Mouse (Mus musculus): Measurements from ENCODE around the gene Cnnm4.
A peak's percentile ranks its signal among the peaks of the same experiment; 100 is the strongest.
"Not testable (repeated sequence)": the region's sequence is repeated elsewhere in the genome, so short reads cannot be mapped to it uniquely, and the experiment has no call there.

Gene Cnnm4

GRCm38 (mm10) chr1:36513718-36514117, 42.3 kb downstream of the Cnnm4 start:
- DNase-seq (ENCODE audit: low read depth) = no peak

DNA sequence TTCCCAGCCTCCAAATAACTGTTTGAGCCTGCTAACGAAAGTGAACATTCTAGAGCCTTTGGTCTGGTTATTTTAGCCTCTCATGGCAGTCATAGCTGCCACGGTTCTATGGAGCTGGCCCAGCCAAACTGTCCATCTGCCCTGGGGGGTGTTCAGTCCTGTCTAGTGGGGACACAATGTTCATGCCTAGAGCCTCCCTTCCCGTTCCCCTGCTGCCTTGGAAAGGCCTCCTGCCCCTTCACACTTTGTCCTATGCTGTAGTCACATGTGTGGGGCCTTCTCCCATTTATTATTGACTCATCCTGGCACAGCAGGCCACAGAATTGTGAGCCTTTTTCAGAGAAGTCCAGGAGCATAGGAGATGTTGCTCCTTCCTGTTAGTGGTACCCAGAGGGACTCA, 46.8 kb downstream of the Cnnm4 start:
- DNase-seq (ENCODE audit: low read depth) = no peak

DNA sequence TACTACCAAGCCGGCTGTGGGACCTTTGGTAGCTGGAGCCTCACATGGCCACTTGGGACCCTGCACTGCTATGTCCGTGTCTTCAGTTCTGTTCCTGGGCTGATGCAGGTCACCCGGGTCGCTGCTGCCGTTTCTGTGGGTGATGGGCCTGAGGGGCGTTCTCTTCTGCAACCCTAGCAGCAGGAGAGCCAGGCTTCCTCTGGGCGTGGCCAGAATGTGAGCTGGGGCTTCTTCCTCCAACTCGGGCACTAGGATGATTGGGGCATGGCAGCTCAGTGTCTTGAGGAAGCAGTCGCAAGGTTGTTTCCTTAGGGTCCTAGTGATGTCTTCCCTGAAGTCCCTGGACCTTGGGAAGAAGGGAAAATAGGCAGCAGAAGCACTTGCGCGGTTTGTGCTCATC, 48.2 kb downstream of the Cnnm4 start:
- no peak for DNase-seq (ENCODE audit: low read depth)

GRCm38 (mm10) chr1:36522210-36522609, 50.8 kb downstream of the Cnnm4 start:
- no peak for DNase-seq (ENCODE audit: low read depth)

- DNase-seq (ENCODE audit: low read depth) = no peak
These were observed 52.1 kb downstream of the Cnnm4 start for GRCm38 (mm10) chr1:36523332-36524013.

- DNase-seq (ENCODE audit: low read depth) = no peak
These were observed 52.6 kb downstream of the Cnnm4 start for GRCm38 (mm10) chr1:36524058-36524457.

GRCm38 (mm10) chr1:36525774-36526173, 54.4 kb downstream of the Cnnm4 start:
- no peak for DNase-seq (ENCODE audit: low read depth)

- DNase-seq (ENCODE audit: low read depth) = no peak
These were observed 55.5 kb downstream of the Cnnm4 start for GRCm38 (mm10) chr1:36526903-36527302.

- DNase-seq (ENCODE audit: low read depth) = no peak
These were observed 56.9 kb downstream of the Cnnm4 start for GRCm38 (mm10) chr1:36528351-36528750.

GRCm38 (mm10) chr1:36529274-36529673, 57.9 kb downstream of the Cnnm4 start:
- no peak for DNase-seq (ENCODE audit: low read depth)

DNA sequence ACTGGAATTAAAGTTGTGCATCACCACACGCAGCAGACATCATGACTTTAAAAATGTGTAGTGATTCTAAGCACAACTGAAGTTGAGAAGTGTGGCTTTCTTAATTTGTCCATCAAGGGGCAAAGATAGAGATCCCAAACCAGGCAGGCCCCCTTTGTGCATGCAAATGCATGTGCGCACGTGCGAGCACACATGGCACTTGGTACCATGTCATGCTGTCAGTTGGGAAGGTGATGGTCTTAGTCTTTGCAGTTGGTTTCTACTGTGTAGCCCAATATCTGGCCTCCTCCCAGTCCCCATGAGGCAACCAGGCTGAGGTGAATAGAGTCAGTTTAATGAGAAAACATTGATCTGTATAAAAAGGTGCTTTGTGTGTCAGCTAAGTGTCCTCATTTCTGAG, 58.5 kb downstream of the Cnnm4 start:
- no peak for DNase-seq (ENCODE audit: low read depth)

GRCm38 (mm10) chr1:36530485-36530884, 59.1 kb downstream of the Cnnm4 start:
- DNase-seq (ENCODE audit: low read depth) = no peak

DNA sequence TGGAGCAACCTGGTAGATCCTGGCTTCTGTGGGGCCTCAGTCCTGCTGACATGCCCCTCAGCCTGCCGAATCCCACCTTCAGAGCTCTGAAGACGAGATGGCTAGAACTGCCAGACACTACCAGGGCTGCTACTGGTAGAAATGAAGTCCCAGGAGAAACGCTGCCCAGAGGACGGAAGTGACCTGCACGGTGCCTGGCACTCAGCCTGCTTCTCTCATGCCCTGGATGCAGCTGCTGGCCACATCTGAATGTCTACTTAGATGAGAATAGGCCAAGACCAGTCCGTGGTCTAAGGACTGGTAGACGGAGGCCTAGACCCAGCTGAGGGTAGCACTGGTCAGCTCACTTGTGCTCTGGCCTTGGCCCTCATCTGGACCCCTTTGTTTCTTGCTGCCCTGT, 59.5 kb downstream of the Cnnm4 start:
- DNase-seq (ENCODE audit: low read depth) = no peak

GRCm38 (mm10) chr1:36531461-36531860, 60.0 kb downstream of the Cnnm4 start:
- DNase-seq (ENCODE audit: low read depth) = no peak

- no peak for DNase-seq (ENCODE audit: low read depth)
These were observed 62.1 kb downstream of the Cnnm4 start for GRCm38 (mm10) chr1:36533546-36533945.

DNA sequence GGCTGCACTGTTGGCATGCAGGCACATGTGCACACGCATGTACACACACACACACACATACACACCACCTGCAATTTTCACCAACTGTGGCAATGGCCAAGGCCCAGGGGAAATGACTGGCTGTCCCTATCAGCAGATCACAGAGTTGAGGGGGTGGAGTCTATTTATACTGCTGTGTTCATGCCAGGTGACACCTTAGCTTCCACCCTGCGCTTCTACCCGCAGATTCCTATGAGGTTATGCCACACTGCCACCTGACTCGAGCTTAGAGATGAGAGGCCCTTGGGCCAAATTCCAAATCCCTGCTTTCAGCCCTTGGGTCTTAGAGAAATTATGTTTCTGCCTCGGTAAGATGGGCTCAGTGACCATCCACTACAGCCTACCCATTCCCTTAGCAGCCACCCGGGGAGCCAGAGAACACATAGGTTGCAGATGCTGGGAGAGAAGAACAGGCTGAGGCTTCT, 63.2 kb downstream of the Cnnm4 start:
- DNase-seq (ENCODE audit: low read depth) = no peak

- DNase-seq (ENCODE audit: low read depth) = peak; percentile 63
These were observed 64.3 kb downstream of the Cnnm4 start for GRCm38 (mm10) chr1:36535477-36536396.

GRCm38 (mm10) chr1:36536397-36536728, 64.9 kb downstream of the Cnnm4 start:
- no peak for DNase-seq (ENCODE audit: low read depth)

- not testable (repeated sequence) for DNase-seq (ENCODE audit: low read depth)
These were observed 65.4 kb downstream of the Cnnm4 start, which contains the start of gene Ankrd23 for GRCm38 (mm10) chr1:36536783-36537182. Gene Ankrd23, minus strand, starts transcription at chr1:36536883.

- DNase-seq (ENCODE audit: low read depth) = no peak
These were observed 67.3 kb downstream of the Cnnm4 start for GRCm38 (mm10) chr1:36538727-36539126.

GRCm38 (mm10) chr1:36539186-36539585, 67.8 kb downstream of the Cnnm4 start, which contains the start of gene Gm42417:
Gene Gm42417, minus strand, starts transcription at chr1:36539429.
- DNase-seq (ENCODE audit: low read depth) = no peak

GRCm38 (mm10) chr1:36540132-36540531, 68.7 kb downstream of the Cnnm4 start:
- DNase-seq (ENCODE audit: low read depth) = no peak

GRCm38 (mm10) chr1:36540807-36541206, 69.4 kb downstream of the Cnnm4 start:
- DNase-seq (ENCODE audit: low read depth) = no peak

All from fibroblast of lung, adult 2 months (primary cell).